Mouse (Mus musculus) kidney, adult 9 months (tissue): ENCODE measurements around the gene Csgalnact2.

Experiments
- DNase-seq: peaks from one replicate; pipeline ENCODE4 v3.0.0; 2022

Gene Csgalnact2

DNA sequence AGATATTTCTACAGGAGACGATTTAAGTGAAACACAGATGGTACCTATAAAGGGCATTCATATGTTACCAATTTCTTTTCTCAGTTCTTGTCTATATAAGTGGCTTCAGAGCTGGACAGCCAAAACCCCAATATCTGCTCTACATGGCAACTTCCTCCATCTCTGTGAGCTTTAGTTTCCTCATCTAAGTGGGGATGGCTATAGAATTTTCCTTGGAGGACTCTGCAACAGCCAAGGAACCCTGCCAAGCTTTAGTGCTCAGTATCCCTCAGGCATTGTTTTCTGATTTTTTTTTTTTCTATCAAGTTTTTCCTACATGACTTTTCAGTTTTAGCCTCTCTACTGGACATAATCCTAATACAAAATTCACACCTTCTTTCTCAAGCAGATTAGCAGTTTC, 4.5 kb downstream of the Csgalnact2 start:
- DNase-seq = no peak

DNA sequence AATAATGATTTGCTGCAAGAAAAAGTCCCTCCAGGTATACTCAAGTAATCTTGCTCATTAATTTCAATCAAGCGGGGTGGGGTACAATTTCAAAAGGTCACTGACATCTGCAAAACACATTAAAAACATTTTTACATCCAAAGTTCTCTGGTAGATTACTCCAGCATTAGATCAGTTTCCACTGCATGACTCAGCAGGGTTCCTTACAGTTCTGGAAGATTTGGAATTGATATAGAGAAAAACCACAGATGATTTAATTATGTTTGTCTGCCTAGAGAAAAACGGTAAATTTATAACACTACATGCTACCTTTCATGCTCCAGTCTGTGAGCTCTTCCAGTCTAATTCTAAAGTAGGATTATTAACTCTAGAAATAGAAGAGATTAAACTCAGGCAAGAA, 8.9 kb downstream of the Csgalnact2 start:
- no peak for DNase-seq

DNA sequence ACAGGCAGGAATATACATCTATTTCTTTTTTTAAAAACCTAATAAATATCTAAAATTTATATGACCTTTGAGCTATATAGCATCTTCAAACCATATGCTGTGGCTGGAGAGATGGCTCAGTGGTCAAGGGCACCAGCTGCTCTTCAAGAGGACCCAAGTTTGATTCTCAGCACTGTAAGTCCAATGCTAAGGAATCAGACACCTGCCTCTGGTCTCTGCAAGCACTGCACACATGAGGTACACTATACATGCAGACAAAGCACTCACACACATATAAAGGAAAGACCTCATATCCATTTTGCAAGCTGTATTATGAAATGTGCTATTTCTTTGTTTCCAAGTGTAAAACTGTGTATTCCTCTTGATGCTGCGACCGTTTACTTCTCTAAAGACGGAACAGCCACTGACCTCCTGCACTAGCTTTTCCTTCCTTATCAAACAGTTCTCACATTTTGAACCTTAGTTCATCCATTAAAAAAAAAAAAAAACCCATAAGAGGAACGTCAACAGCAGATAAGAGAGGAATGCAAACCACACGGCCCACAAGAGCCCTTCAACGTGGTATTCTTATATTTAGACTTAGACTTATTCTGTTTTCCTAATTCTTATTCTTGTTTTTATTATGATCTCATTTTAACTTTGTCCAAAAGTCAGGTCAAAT, 11.0 kb downstream of the Csgalnact2 start:
- DNase-seq = peak; percentile 20

GRCm38 (mm10) chr6:118127198-118127597, 11.7 kb downstream of the Csgalnact2 start:
- peak; percentile 11 for DNase-seq

- no peak for DNase-seq
Observed at GRCm38 (mm10) chr6:118126577-118126976, 12.4 kb downstream of the Csgalnact2 start.

GRCm38 (mm10) chr6:118122767-118123166, 16.2 kb downstream of the Csgalnact2 start:
- DNase-seq = no peak

DNA sequence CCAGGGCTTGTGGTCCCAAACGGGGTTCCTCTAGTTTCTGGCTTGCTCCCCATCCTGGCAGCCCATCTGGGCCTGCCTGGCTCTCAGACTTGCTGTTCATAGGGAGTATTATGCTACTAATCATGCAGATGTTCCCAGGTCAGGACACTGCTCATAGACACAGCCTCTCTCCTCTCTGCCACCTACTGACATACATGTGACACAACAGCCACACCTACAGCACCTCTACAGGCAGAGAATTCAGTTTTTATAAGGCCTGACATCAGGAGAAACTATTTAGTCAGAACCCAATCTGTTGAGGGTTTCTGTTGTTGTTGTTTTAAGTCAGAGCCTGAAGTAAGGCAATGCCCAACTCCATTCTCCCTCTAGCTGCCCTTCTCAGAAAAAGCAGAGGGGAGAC, 27.1 kb downstream of the Csgalnact2 start:
- DNase-seq = no peak

DNA sequence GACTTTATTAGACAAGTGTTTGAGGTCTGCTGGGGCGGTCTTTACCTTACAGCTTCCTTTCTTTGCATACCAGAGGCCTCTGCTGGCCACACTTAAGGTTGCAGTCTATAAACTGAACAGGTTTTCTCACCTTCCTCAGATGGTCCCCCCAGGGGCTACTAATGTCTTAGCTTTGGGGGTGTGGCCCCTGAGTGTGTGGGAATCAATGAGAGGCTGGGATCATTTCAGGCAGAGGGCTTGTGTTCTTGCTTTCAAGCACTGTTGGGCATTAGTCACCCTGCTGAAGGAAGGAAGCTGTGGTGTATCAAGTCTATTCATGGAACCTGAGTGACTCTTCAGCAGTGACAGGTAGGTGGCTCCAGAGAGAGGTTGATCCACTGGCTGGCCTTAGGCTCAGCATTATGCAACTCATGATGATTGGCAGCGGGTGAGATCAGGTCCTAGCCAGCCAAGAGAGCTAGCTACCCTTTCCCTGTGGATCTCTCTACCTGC, 39.6 kb downstream of the Csgalnact2 start:
- DNase-seq = peak; percentile 10

GRCm38 (mm10) chr6:118097765-118098365, 41.1 kb downstream of the Csgalnact2 start:
- DNase-seq = peak; percentile 17

DNA sequence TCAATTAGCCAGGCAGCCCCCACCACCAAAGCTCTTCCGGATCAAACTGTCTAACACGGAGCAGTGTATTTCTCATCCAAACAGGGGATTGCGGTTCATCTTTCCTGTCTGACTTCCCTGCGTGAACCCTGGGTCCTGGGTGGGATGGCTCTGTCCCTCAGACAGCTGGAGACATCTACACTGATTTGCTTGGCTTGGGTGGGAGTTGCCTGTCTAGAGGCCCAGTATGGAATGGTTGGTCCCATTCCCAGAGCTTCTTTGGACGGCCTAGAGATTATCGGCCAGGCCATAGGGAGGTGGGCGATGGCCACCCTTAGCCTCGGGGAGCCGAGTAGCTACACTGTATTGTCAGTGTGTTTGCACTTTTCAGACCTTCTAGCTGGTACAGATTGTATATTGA, 48.1 kb downstream of the Csgalnact2 start:
- no peak for DNase-seq

DNA sequence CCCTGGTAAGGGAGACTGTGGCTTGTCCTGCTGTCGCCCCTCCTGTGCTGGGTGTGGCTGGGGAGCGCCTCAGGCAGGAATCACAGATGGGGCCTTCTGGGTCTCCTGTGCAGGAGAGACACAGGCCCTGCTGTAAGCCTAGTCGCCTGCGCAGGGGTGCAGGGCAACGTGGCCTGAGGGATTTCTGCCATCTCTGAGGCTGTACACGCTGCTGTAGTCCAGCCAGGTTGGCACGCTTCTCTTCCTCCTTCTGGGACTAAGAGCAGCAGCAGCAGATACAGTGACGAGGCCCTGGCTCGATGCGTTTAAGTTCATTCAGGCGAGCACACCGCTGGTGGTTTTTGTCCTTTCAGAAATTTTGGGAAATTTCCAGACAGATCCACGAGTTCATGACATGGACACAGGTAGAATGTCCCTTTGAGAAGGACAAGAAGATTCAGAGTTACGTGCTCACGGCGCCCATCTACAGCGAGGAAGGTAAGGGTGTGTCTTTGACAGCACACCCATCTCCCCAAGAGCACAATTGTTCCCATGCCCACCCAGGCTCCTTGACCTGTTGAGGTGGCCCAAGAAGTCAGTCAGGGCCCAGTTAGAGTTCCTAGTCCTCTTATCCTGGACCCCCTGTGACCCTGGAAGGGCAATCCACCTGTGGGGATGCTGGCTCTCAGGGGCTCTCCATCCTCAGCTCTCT, 50.0 kb downstream of the Csgalnact2 start:
- no peak for DNase-seq

DNA sequence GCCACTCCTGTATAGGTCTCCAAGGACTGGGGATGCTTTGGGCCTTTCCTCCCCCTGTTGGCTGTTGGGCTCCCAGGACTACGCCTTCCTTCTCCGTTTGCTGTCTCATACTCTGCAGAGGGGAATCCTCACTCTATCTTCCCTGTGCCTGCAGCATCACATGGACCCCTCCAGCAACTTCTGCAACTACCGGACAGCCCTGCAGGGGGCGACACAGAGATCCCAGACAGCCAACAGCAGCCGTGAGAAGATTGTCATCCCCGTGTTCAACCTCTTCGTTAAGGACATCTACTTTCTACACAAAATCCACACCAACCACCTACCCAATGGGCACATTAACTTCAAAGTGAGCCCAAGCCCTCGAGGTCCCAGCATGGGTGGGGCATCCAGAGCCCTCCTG, 51.0 kb downstream of the Csgalnact2 start:
- no peak for DNase-seq

DNA sequence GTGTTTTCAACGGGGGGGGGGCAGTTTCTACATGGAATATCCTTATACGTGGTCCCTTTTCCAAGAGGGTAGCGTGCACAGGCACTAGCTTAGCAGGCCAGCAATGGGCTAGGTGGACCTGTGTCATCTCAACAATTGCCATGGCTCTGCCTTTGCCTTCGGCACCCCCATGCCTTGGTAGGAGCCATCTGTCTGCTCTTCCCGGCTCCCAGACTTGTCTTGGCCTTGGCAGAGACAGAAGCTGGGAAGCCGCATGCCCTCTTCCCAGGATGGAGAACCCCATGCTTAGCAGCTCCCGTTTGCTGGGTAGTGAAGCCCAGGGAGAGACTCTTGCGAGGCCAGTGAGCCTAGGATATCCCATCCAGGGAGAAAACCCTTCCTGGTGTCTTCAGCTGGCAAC, 54.3 kb downstream of the Csgalnact2 start:
- DNase-seq = no peak

- DNase-seq = no peak
Observed at GRCm38 (mm10) chr6:118083608-118084007, 55.3 kb downstream of the Csgalnact2 start.

- no peak for DNase-seq
Observed at GRCm38 (mm10) chr6:118082384-118082783, 56.6 kb downstream of the Csgalnact2 start.

DNA sequence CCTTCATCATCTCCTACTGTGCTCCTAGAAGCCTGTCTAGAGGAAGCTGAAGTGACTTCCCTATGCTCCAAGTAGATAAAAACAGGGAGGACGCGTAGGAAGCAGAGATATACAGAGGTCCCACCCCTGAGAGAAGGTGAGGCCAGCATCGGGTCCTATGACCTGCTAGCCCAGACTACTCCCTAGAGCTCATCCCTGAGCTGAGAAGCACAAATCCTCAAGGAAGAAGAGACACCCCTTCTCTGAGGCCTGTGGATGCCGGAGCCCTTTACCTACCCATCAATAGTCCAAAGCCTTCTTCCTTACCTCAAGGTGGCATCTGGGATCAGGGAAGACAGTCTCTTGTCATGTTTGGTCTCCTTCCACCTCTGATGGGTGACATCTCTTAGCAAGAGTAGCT, 58.2 kb downstream of the Csgalnact2 start:
- DNase-seq = no peak

GRCm38 (mm10) chr6:118079762-118080465, 59.0 kb downstream of the Csgalnact2 start:
- DNase-seq = no peak

DNA sequence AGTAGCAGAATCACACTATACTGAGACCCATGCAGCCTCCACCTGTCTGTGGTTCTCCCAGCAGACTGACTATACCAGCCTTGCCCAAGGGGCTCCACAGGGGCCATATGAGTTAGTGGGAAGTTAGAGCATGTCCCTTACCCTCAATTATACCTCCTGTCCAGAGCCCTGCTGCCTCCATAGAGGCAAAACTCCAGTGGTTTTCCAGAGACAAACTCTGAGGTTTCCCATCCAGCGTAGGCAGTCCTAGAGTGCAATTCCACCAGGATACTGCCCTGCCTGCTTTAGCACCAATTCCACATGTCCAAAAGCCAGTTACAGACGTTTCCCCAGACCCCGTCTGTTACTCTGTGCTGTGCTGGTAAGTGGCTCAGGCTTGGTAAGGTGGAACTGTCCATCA, 59.6 kb downstream of the Csgalnact2 start:
- no peak for DNase-seq

DNA sequence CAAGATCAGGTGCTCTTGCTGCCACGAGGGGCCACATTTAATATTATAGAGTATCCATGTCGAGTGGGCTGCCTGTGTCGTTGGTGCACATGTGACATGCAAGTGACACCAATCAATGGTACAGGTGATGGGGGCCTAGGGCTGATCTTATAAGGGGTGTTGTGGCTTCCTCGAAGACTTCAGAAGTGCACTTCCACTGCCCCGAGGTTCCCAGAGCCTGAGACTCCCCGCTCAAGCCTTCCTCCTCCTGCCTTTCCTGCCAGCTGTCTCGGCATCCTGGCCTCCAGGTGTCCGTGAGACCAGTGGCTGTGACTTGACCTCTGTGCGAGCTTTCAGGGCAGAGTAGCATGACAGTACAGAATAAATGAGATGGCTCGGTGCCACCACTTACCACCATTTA, 60.2 kb downstream of the Csgalnact2 start:
- no peak for DNase-seq

DNA sequence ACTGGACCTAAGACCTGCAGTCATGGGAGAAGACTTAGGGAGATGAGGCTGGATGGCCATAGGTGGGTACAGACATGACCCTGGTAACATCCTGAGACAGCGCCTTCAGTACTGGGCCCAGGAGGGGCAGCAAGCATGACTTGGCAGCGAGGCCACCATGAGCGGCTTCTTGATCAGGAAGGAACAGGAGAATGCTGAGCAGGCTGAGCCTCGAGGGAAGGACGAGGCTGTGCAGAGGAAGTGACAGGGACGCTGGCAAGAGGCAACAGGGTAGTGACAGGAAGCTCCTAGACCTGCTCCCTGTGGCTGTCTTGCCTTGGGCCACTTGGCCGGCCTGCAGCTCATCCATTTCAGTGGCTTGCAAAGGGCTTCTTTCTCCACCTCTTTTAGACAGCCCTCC, 61.5 kb downstream of the Csgalnact2 start:
- no peak for DNase-seq

DNA sequence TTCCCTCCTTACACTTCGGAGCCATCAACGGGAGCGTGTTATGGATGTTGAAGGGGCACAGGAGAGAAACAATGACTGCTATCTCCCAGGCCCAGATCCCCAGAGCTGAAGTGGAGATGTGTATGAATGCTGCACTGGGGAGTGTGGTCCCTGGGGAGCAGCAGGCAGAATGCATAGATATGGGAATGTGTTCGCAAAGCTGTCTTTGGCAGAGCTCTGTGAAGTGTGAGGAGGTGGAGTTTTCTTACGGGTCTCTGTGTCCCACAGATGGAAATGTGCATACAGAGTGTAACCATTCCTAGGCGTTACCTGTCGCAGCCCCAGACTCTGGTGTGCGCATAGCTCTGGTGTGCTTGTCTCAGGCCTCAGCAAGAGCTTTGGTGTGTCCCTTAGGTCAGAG, 62.2 kb downstream of the Csgalnact2 start:
- no peak for DNase-seq

DNA sequence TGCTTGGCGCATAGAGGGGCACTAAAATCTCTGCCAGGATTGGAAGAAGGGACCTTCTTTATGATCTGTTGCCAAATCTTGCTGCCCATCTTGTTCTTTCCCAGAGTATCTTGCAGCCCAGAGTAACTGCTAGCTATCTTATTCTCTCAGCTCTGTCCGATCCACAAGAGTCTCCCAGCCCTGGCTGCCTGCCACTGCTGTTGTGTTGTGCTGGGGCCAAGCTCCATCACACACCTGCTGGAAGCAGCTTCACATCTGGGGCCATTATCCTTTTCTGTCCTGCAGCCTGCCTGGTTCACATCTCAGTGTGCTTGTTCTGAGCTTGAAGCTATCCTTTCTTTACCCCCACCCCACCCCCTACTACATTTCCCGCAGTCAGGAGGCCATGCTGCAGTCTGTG, 62.7 kb downstream of the Csgalnact2 start:
- DNase-seq = no peak

GRCm38 (mm10) chr6:118074151-118074550, 64.8 kb downstream of the Csgalnact2 start:
- no peak for DNase-seq

DNA sequence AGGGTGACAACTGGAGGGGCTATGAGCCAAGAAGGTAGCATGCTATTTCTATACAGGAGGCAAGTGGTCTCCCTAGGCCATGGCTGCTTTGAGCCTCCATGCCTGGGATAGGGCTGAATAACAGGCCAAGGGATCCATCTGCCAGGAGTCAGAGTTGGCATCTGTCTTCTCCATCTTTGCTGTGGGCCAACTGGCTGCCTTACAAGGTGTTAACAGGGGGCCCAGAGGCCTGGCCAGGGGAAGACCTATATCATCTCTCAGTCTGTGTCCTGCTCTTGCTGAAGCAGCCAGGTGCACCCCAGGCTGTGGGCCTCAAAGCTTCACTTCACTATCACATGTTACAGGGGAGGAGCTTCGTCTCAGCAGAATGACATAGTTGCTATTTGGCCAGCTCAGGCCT, 66.8 kb downstream of the Csgalnact2 start:
- DNase-seq = no peak
